Mouse (Mus musculus) lung, adult 2 months (tissue): ENCODE measurements around the gene Zfp609. TPM values are rescaled to one million over a fixed set of nuclear protein-coding genes. Genes with fewer than 3 reads are reported as not detected.

Source experiments
- DNase-seq: peaks from one replicate; pipeline ENCODE4 v3.0.0; 2022
- H3K4me1 ChIP-seq: fragments of 200-500 bp; 2 replicates; pipeline ENCODE4 v1.6.1; 2011; ENCODE audit warnings: low read length; ENCODE audit not compliant: control insufficient read depth, insufficient read depth
- H3K4me3 ChIP-seq: fragments of 200-500 bp; replicated peaks from 2 replicates; pipeline ENCODE3; 2011; ENCODE audit warnings: low read depth, mild to moderate bottlenecking, control low read depth, low read length; ENCODE audit errors: extremely low read depth
- CTCF ChIP-seq: fragments of 200-500 bp; IDR thresholded peaks from 2 replicates; pipeline ENCODE4 v1.5.1; 2011; ENCODE audit warnings: mild to moderate bottlenecking, low read length, control low read depth; ENCODE audit not compliant: insufficient read depth
- POLR2A ChIP-seq: fragments of 200-500 bp; IDR thresholded peaks from 2 replicates; pipeline ENCODE4 v1.6.1; 2011; ENCODE audit warnings: low read depth, mild to moderate bottlenecking, control low read depth, low read length, borderline replicate concordance; ENCODE audit errors: extremely low read depth
- WGBS: fragments of 180-500 bp; shearing (Covaris S2); methylation state at CpG from one replicate; pipeline ENCODE4 v1.1.7; 2018; 5-methylcytosine and 5-hydroxymethylcytosine counted together
- polyA plus RNA-seq: library from polyadenylated mRNA; depleted of rRNA; stranded (reverse); fragments of >200 nt; gene quantifications from 2 replicates; pipeline ENCODE4 v1.2.3, GENCODE M21; 2012

Gene Zfp609
- polyA plus RNA-seq, 1 experiment = 11.7 TPM

DNA sequence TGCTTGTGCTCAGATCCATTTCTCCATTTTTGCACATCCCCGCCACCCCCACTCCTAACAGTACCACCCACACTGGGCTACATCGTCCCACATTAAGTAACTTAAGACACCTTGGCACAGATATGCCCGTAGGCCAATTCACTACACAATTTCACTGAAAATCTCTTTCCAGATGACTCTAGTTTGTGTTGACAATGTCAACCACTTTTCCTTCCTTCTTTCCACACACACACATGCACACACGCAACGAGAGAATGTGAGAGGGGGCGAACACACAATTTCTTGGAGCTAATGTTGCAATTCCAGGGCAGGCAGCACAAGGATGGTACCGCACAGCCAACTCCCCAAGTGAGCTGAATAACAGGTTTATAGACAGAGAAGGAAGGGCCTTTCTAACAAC, 75.5 kb downstream of the Zfp609 start:
- WGBS = 77% methylated on average over 7 of the region's 7 CpGs
- Histone ChIP-seq H3K4me1 (no peaks in the 10 kb centered on the region; the same call in 1 of the 2 replicates), H3K4me3 (no peak overlapping the region)
- TF ChIP-seq CTCF (no peak), POLR2A (no peak)
- no peak for DNase-seq

GRCm38 (mm10) chr9:65748102-65748501, 79.3 kb downstream of the Zfp609 start:
- no peak for DNase-seq
- H3K4me1 ChIP-seq = peaks cover 14% of the 10 kb centered on the region
- no peak overlapping the region for H3K4me3 ChIP-seq
- 68% methylated on average over 4 of the region's 4 CpGs for WGBS
- TF ChIP-seq CTCF = no peak
- no peak for TF ChIP-seq POLR2A

DNA sequence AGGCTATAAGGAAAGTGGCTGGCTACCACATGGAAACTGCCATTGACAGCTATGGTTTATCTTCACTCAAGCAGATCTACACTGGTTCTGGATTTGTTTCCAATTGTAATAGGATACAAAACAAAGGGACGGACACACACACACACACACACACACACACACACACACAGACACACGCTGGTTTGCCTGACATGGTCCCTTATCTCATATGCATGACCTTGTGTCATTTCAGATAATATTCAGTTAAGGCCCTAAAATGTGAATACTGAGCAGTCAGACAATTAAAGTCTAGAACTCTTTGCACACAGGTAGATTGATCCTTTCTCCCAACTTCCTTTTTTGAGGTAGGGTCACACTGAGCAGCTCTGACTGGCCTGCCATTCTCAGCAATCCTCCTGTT, 80.9 kb downstream of the Zfp609 start:
- Histone ChIP-seq H3K4me1 (peaks cover 14% of the 10 kb centered on the region), H3K4me3 (no peak overlapping the region)
- DNase-seq = no peak
- 71% methylated on average over 2 of the region's 2 CpGs for WGBS
- no peak for TF ChIP-seq CTCF
- TF ChIP-seq POLR2A = no peak

DNA sequence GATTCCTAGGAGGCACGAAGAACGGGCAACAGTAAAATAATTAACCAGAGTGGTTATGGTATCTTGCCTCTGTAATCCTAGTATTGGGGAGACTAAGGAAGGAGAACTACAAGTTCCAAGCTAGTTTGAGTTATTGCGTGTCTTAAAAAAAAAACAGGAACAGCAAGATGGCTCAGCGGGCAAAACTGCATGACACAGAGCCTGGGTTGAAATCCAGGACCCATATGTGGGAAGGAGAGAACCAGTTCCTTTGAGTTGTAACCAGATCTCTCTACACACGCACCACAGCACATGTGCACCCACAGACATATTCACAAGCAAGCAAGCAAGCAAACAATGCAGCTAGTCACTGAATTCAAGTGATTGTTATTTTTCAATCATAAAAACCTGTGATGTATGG, 81.9 kb downstream of the Zfp609 start:
- Histone ChIP-seq H3K4me3 (no peak overlapping the region), H3K4me1 (peaks cover 17% of the 10 kb centered on the region)
- 81% methylated on average over 5 of the region's 5 CpGs for WGBS
- DNase-seq = no peak
- TF ChIP-seq POLR2A = no peak
- TF ChIP-seq CTCF = no peak

GRCm38 (mm10) chr9:65744171-65745082, 82.9 kb downstream of the Zfp609 start:
- Histone ChIP-seq H3K4me3 (no peak overlapping the region), H3K4me1 (peaks cover 17% of the 10 kb centered on the region)
- DNase-seq = peak; percentile 65
- TF ChIP-seq CTCF = no peak
- WGBS = 48% methylated on average over 4 of the region's 4 CpGs

DNA sequence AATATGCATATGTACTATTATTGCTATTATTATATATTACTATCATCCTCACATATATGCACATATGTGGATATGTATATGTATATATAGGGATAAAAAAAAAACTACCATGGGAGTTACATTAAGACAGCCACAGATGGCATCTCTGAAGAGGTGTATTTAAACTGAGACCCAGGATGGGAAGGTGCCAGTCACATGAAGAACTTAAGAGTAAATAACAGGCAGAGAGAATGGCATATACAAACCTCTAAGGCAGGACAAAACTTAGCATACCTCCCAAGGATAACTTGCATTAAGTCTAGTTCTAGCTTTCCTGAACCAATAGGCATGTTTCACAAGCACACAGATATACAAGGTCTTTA, 83.6 kb downstream of the Zfp609 start:
- TF ChIP-seq CTCF (no peak), POLR2A (no peak)
- no peak overlapping the region for H3K4me3 ChIP-seq
- DNase-seq = no peak
- peaks cover 17% of the 10 kb centered on the region for H3K4me1 ChIP-seq

DNA sequence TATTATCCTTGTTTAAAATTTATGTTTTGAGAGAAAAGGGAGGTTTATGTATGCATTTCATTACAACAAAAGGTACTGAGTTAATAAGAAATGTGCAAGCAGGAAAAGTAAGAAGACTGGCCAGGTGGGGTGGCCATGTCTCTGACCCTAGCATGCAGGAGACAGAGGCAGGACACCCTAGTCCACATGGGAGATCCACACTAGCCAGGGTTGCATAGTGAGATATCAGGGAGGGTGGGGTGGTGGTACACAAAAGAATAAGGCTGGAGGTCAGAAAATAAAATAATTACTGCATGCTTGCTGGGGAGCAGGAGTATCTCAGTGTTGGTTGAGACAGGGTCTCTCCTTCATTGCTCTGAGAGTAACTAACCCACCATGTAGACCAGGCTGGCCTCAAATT, 84.0 kb downstream of the Zfp609 start:
- H3K4me1 ChIP-seq = peaks cover 17% of the 10 kb centered on the region
- no peak for DNase-seq
- TF ChIP-seq POLR2A = no peak
- no peak for TF ChIP-seq CTCF
- no peak overlapping the region for H3K4me3 ChIP-seq

GRCm38 (mm10) chr9:65742777-65743176, 84.6 kb downstream of the Zfp609 start:
- TF ChIP-seq POLR2A (no peak), CTCF (no peak)
- DNase-seq = no peak
- Histone ChIP-seq H3K4me1 (peaks cover 17% of the 10 kb centered on the region), H3K4me3 (no peak overlapping the region)
- 88% methylated on average over 3 of the region's 3 CpGs for WGBS

GRCm38 (mm10) chr9:65741066-65741852, 86.1 kb downstream of the Zfp609 start:
- DNase-seq = no peak
- TF ChIP-seq CTCF (no peak), POLR2A (no peak)
- Histone ChIP-seq H3K4me3 (no peak overlapping the region), H3K4me1 (peaks cover 17% of the 10 kb centered on the region)
- WGBS = 71% methylated on average over 14 of the region's 14 CpGs
